8 mouse cellular contexts compared by ENCODE assay signal in genomic region chr17:6970334-6970733, GRCm38 (mm10). TPM values are rescaled to one million over a fixed set of nuclear protein-coding genes. Genes with fewer than 3 reads are reported as not detected.
DNase-seq lines count a peak whose midpoint lies in the region; ATAC-seq and TF ChIP-seq lines count a peak whose summit lies in the region.
"Not testable (repeated sequence)": the region's sequence is repeated elsewhere in the genome, so short reads cannot be mapped to it uniquely, and the experiment has no call there.

Gene Rnaset2b (plus strand): TSS chr17:6970634.

- not testable (repeated sequence) for H3K9me3 ChIP-seq in hindbrain, embryonic 11.5 days (ENCODE audit: control insufficient read depth, low read length); liver, embryonic 11.5 days (ENCODE audit: control insufficient read depth, low read length); midbrain, embryonic 13.5 days

- not testable (repeated sequence) for H3K36me3 ChIP-seq in hindbrain, embryonic 11.5 days (ENCODE audit: control insufficient read depth, insufficient read depth, low read length); liver, embryonic 11.5 days (ENCODE audit: control insufficient read depth, insufficient read depth, low read length); midbrain, embryonic 13.5 days; testis, adult 2 months (ENCODE audit: control insufficient read depth, insufficient read depth, low read length)

- DNase-seq in adrenal gland, adult 2 months; gonadal fat pad, adult 2 months (ENCODE audit: low read depth); hindbrain, embryonic 11.5 days (ENCODE audit: low spot score); layer of hippocampus, adult 8-10 months (ENCODE audit: low spot score in 2 of 2); liver, embryonic 11.5 days (ENCODE audit: low spot score): not testable (repeated sequence)

- H3K4me2 ChIP-seq in hindbrain, embryonic 11.5 days (replicated peaks; ENCODE audit: low read depth, low read length); liver, embryonic 11.5 days; midbrain, embryonic 13.5 days (replicated peaks): not testable (repeated sequence)

- not testable (repeated sequence) for H3K4me1 ChIP-seq in embryonic fibroblast, embryonic 13.5 days (ENCODE audit: control insufficient read depth, insufficient read depth, low read length); hindbrain, embryonic 11.5 days (replicated peaks; ENCODE audit: control insufficient read depth, insufficient read depth, low read length); liver, embryonic 11.5 days (replicated peaks; ENCODE audit: control insufficient read depth, insufficient read depth, low read length); midbrain, embryonic 13.5 days (replicated peaks); testis, adult 2 months (ENCODE audit: control insufficient read depth, insufficient read depth, low read length)

- not testable (repeated sequence) for TF ChIP-seq CTCF in embryonic fibroblast, embryonic 13.5 days (IDR thresholded peaks at IDR 0.05; ENCODE audit: borderline replicate concordance, insufficient read depth, low read length); testis, adult 2 months (IDR thresholded peaks at IDR 0.05; ENCODE audit: control insufficient read depth, insufficient read depth, insufficient replicate concordance, low read depth, low read length)

- not testable (repeated sequence) for H3K4me3 ChIP-seq in embryonic fibroblast, embryonic 13.5 days (ENCODE audit: insufficient read depth, low read length); hindbrain, embryonic 11.5 days (ENCODE audit: low read depth, low read length); liver, embryonic 11.5 days (ENCODE audit: low read depth, low read length); midbrain, embryonic 13.5 days (replicated peaks); testis, adult 2 months (ENCODE audit: control insufficient read depth, low read depth, low read length)

- not testable (repeated sequence) for H3K9ac ChIP-seq in hindbrain, embryonic 11.5 days (ENCODE audit: low read depth, low read length); liver, embryonic 11.5 days (ENCODE audit: low read depth, low read length); midbrain, embryonic 13.5 days (replicated peaks)

- H3K27me3 ChIP-seq in hindbrain, embryonic 11.5 days (ENCODE audit: control insufficient read depth, insufficient read depth, low read length); liver, embryonic 11.5 days (replicated peaks; ENCODE audit: control insufficient read depth, insufficient read depth, low read length); midbrain, embryonic 13.5 days; testis, adult 2 months (ENCODE audit: control insufficient read depth, insufficient read depth, low read length): not testable (repeated sequence)

- TF ChIP-seq POLR2A in embryonic fibroblast, embryonic 13.5 days (IDR thresholded peaks at IDR 0.05; ENCODE audit: low read depth, low read length); testis, adult 2 months (IDR thresholded peaks at IDR 0.05; ENCODE audit: control insufficient read depth, low read depth, low read length): not testable (repeated sequence)

- H3K27ac ChIP-seq in embryonic fibroblast, embryonic 13.5 days (ENCODE audit: insufficient read depth, low read length); hindbrain, embryonic 11.5 days (ENCODE audit: low read depth, low read length); liver, embryonic 11.5 days (ENCODE audit: low read depth, low read length); midbrain, embryonic 13.5 days; testis, adult 2 months (ENCODE audit: control insufficient read depth, insufficient read depth, low read depth, low read length): not testable (repeated sequence)

- WGBS in hindbrain, embryonic 11.5 days = no CpG with 5 or more reads among the region's 8 CpGs
- no CpG with 5 or more reads among the region's 8 CpGs for WGBS in liver, embryonic 11.5 days
- WGBS in midbrain, embryonic 13.5 days = 100% methylated on average over 1 of the region's 8 CpGs

- ATAC-seq in hindbrain, embryonic 11.5 days (ENCODE audit: low FRiP score); liver, embryonic 11.5 days (replicated peaks; ENCODE audit: low FRiP score); midbrain, embryonic 13.5 days: not testable (repeated sequence)

RNA-seq across cellular contexts. Expression of gene Rnaset2b, which starts in this region (rescaled TPM):
- total RNA-seq in adrenal gland, adult 2 months (2021) = 100 to 1,000 TPM; 458 to 572 TPM
- polyA plus RNA-seq in adrenal gland, adult 2 months (2012; rRNA removed) = 68.6 and 105 TPM in 2 replicates
- 153 and 166 TPM in 2 replicates for polyA plus RNA-seq in embryonic fibroblast, embryonic 13.5 days (2011; ENCODE audit: insufficient read length, low read depth, missing spikeins)
- 171 and 198 TPM in 2 replicates for polyA plus RNA-seq in gonadal fat pad, adult 2 months (2012; rRNA removed)
- polyA plus RNA-seq in hindbrain, embryonic 11.5 days (2014; fragmentation: Nextera tagmentation; extraction: Ambion mirVana) = 115 TPM in 2 replicates
- 100 to 1,000 TPM in 1 of 4 experiments, 10 to 100 TPM in 3; 53.8 to 111 (median 72.2) TPM for total RNA-seq in layer of hippocampus, adult 8-10 months (2022)
- 138 and 150 TPM in 2 replicates for polyA plus RNA-seq in liver, embryonic 11.5 days (2014; fragmentation: Nextera tagmentation; extraction: Ambion mirVana)
- polyA plus RNA-seq in midbrain, embryonic 13.5 days (2015; fragmentation: Nextera tagmentation; extraction: Ambion mirVana) = 77.9 and 87.0 TPM in 2 replicates
- polyA plus RNA-seq in testis, adult 2 months (2012; rRNA removed) = 45.0 and 47.3 TPM in 2 replicates

Comparison
In these comparisons a context has a peak if more than half of its experiments do, and no peak if none do; other contexts are left out.
1. RNA of gene Rnaset2b (total RNA-seq): 458 to 572 TPM in adrenal gland, adult 2 months; 53.8 to 111 TPM in layer of hippocampus, adult 8-10 months; every median in the first group is over 4 times any median in the second.